Mouse (Mus musculus) ovary, postnatal 36 days (tissue): ENCODE measurements around the gene H2-Q1.
A peak's percentile ranks its signal among the peaks of the same experiment; 100 is the strongest.
"Not testable (repeated sequence)": the region's sequence is repeated elsewhere in the genome, so short reads cannot be mapped to it uniquely, and the experiment has no call there.

Experiments
- DNase-seq: peaks from one replicate; pipeline ENCODE4 v3.0.0; 2022; ENCODE audit warnings: low spot score, mixed read lengths

The H2-Q1 gene

DNA sequence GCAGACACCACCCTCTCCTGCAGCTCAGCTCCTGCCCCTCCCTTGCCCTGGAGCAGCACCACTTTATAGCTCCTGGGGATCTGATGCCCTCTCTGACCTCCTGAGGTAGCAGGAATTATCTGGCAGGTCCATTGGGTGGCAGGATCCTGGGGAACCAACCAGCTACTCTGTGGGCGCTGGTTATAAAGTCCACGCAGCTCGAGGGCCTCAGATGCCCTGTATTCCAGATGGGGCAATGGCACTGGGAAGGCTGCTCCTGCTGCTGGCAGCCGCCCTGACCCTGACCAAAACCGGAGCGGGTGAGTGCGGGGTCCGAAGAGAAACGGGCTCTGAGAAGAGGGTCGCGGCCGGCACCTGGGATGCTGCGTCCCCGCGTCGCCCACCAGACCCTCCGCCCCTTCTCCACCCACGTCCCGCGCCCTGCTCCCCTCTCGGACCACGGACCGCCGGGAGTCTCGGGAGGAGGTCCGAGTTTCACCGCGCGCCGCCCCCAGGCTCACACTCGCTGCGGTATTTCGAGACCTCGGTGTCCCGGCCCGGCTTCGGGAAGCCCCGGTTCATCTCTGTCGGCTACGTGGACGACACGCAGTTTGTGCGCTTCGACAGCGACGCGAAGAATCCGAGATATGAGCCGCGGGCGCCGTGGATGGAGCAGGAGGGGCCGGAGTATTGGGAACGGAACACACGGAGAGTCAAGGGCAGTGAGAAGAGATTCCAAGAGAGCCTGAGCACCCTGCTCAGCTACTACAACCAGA, at the start of gene H2-Q1:
Gene H2-Q1 (plus strand): TSS at position 79 of the 755 bp plus-strand sequence.
- no peak for DNase-seq

DNA sequence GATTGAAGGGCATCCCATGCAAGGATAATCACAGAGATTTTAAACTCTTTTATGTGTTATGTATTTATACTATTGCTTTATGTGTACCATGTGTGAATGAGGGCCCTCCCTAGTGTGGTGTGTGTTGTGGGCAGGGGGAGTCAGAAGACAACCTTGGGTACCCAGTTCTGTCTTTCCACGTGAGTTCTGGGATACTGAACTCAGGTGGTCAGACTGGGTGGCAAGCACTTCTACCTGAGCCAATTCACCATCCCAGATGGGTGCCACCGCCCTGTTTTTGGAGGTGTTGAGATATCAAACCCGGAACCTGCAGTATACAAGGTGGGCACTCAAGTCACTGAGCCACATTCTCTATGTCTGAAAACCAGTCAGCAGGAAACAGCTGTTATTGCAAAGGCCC, 48.0 kb upstream of the H2-Q1 start:
- no peak for DNase-seq

DNA sequence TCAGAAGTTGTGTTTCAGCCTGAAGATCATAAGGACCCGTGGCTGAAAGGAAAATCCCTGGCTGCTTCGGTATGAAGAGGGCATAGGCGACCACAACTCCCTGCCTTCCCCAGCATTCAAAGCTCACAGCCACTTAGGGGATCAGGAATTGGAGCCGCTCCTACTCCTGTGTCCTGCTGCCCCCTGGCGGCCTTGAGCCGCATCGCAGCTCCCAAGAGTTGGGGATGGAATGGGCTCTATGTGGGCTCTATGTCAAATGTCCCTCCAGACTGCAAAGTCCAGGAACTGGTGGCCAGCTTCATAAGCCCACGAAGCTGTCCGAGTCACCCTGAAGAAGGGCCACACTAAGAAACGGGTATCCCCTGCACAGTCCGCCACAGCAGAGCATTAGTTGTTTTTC, 45.4 kb upstream of the H2-Q1 start:
- DNase-seq: peak; percentile 83

- DNase-seq: no peak
Observed at GRCm38 (mm10) chr17:35276304-35276864, 43.8 kb upstream of the H2-Q1 start.

- DNase-seq: no peak
Observed at GRCm38 (mm10) chr17:35278049-35278448, 42.2 kb upstream of the H2-Q1 start.

DNA sequence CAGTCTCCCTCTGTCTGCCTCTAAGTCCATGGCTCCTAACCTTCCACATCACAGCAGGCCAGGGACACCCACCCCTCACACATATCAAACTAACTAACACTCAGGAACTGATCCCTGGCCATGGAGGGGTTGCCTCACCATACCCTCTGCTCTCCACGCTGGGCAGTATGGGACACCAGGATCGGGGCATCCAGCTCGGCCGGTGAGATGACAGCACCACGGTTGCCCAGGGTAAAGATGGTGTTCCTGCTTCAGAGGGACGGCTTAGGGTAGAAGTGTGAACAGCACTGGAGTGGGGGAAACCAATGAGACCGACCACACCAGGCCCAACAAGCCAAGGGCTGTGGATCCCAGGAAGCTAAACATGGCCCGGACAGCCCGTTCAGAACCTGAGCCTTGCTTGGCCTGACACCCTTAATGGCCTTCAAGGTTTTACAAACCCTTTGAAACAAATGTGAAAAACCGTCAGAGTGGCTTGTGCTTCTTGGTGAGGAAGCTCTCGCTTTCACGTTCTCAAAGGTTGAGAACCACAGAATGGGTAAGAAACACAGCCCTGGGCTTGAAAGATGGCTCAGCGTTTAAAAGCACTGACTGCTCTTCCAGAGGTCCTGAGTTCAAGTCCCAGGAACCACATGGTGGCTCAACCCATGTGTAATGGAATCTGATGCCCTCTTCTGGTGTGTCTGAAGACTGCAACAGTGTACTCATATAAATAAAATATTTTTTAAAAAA, 41.1 kb upstream of the H2-Q1 start:
- no peak for DNase-seq

GRCm38 (mm10) chr17:35280276-35280675, 39.9 kb upstream of the H2-Q1 start:
- no peak for DNase-seq

- DNase-seq: no peak
Observed at GRCm38 (mm10) chr17:35285431-35285830, 34.8 kb upstream of the H2-Q1 start.

DNA sequence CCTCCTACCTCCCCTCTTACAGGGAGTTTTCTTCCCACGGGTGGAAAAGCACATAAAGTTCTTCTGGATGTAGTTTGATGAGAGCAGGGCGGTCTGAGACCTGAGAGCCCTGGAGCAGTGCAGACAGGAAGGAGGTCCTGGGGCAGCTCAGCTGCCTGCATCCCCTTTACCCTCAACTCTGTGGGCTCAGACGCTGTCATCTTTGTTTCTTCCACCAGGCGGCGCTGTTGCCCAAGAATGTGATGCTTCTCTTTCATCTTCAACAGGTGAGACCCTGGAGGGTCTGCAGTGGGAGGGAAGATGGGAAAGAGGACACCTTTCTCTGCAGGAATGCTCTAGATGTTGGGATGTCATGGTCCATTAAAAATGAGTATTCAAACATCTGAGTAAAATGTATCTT, 24.4 kb upstream of the H2-Q1 start:
- peak; percentile 49 for DNase-seq

- not testable (repeated sequence) for DNase-seq
Observed at GRCm38 (mm10) chr17:35300261-35300945, 19.8 kb upstream of the H2-Q1 start.

GRCm38 (mm10) chr17:35301645-35302258, 18.5 kb upstream of the H2-Q1 start:
- peak; percentile 86 for DNase-seq

- DNase-seq: no peak
Observed at GRCm38 (mm10) chr17:35303271-35303670, 16.9 kb upstream of the H2-Q1 start.

GRCm38 (mm10) chr17:35303756-35304350, 16.4 kb upstream of the H2-Q1 start:
- DNase-seq: peak; percentile 28

GRCm38 (mm10) chr17:35304478-35304877, 15.7 kb upstream of the H2-Q1 start:
- no peak for DNase-seq

DNA sequence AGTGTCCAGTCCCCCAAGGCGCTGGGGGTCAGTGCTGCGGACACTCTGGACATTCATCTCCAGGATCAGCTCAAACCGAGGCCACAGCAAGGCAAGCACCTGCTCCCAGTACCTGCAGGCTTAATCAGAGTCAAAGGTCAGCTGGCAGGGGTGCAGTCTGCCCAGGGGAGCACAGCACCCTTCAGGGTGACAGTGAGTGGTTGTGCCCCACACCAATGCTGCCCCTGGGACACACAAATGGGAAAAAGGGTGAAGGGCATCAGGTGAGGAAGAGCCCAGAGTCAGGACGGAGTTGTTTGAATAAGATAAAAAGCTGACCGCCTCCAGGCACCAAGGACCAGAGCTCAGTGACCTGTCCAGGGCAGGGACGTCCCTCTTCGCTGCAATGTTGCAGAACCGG, 15.3 kb upstream of the H2-Q1 start:
- not testable (repeated sequence) for DNase-seq

- no peak for DNase-seq
Observed at GRCm38 (mm10) chr17:35318671-35319070, 1.5 kb upstream of the H2-Q1 start.

DNA sequence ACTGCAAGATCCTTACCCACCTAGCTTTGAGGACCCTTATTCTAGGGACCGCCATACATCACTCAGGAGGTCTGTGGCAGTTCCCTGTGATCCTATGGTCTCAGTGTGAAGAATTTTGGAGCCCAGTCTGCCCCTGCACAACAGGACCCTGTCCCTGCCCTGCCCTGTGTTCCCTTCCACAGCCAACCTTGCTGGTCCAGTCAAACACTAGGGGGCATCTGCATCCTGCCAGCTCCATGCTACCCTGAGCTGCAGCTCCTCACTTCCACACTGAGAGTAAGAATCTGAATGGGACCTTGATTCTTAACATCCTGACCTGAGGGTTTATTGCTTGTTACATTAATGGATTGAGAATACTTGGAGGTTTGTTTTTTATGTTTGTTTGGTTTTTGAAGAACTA, 4.9 kb downstream of the H2-Q1 start:
- DNase-seq: not testable (repeated sequence)

- not testable (repeated sequence) for DNase-seq
Observed at GRCm38 (mm10) chr17:35326000-35326399, 5.8 kb downstream of the H2-Q1 start.

DNA sequence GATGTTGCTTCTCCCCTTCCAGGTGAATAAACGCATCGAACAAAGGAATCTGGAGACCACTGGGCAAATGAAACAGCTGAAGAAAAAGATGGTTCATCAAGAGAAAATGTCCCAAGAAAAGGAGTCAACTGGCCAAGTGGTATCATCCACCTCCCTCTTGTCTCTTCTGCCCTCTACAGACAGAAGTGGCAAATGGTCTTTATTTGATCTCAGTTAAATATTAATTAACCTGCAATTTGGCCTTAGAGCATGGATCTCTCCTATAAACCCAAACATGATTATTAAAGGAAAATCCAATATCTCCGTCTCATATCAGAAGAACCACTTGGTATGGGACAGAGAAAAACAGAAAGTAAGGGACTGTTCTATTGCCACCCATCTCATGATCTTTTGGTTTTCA, 9.5 kb downstream of the H2-Q1 start:
- not testable (repeated sequence) for DNase-seq

DNA sequence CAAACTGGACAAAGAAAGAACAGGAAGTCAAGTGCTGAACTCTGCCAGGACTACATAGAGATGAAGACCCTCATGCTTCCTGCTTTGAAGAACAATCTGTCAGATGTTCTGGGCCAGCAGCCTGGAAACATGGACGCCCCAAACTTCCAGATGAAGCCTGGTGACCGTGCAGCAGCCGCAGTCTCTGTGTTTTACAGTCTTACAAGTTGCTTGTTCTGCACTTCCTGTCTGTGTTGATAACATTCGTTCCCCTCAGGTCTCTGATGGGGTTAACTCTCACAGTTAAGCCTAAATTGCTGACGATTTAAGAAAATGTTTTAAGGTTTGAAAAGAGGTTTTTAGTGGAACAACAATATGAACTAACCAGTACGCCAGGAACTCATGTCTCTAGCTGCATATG, 11.3 kb downstream of the H2-Q1 start:
- DNase-seq: not testable (repeated sequence)

- DNase-seq: no peak
Observed at GRCm38 (mm10) chr17:35342071-35342671, 22.0 kb downstream of the H2-Q1 start, which contains the start of gene H2-Q2. TSS of gene H2-Q2 (plus strand) at chr17:35342242.
